Mouse (Mus musculus) forebrain, embryonic 10.5 days (tissue): ENCODE measurements around the gene Bag1. TPM values are rescaled to one million over a fixed set of nuclear protein-coding genes. Genes with fewer than 3 reads are reported as not detected.
"Not testable (repeated sequence)": the region's sequence is repeated elsewhere in the genome, so short reads cannot be mapped to it uniquely, and the experiment has no call there.

ENCODE experiments used
- DNase-seq: peaks from one replicate; pipeline ENCODE4 v3.0.0-alpha.2; 2017; ENCODE audit warnings: low spot score; ENCODE audit errors: extremely low spot score
- H3K27ac ChIP-seq: fragments of 300-500 bp; sonication (generic); 2 replicates; pipeline ENCODE4 v1.5.1; 2016; ENCODE audit warnings: mild to moderate bottlenecking
- H3K27me3 ChIP-seq: fragments of 300-500 bp; sonication (generic); 2 replicates; pipeline ENCODE4 v1.6.1; 2016; ENCODE audit warnings: mild to moderate bottlenecking; ENCODE audit not compliant: poor library complexity, severe bottlenecking
- H3K36me3 ChIP-seq: fragments of 300-500 bp; sonication (generic); replicated peaks from 2 replicates; pipeline ENCODE4 v1.6.1; 2016; ENCODE audit warnings: mild to moderate bottlenecking, moderate library complexity
- H3K4me1 ChIP-seq: fragments of 300-500 bp; sonication (generic); 2 replicates; pipeline ENCODE4 v1.6.1; 2016
- H3K4me3 ChIP-seq: fragments of 300-500 bp; sonication (generic); 2 replicates; pipeline ENCODE4 v1.5.1; 2016; ENCODE audit warnings: mild to moderate bottlenecking, moderate library complexity
- H3K9me3 ChIP-seq: fragments of 300-500 bp; sonication (generic); 2 replicates; pipeline ENCODE4 v1.6.1; 2016; ENCODE audit warnings: mild to moderate bottlenecking, moderate library complexity
- WGBS: fragments of 180-500 bp; shearing (Covaris S2); methylation state at CpG from one replicate; pipeline ENCODE4 v1.1.7; 2016; 5-methylcytosine and 5-hydroxymethylcytosine counted together
- polyA plus RNA-seq: library from polyadenylated mRNA; unstranded; fragments of >200 nt; fragmentation: Nextera tagmentation; extraction: Ambion mirVana; gene quantifications from 2 replicates; pipeline ENCODE4 v1.2.1, GENCODE M21; 2016

Gene Bag1
- polyA plus RNA-seq, 1 experiment from 2014 or later = 185 TPM

GRCm38 (mm10) chr4:40969161-40969560 lies 21.1 kb upstream of the Bag1 start:
- H3K36me3 ChIP-seq = peaks cover 45% of the 10 kb centered on the region
- H3K9me3 ChIP-seq = no peaks in the 10 kb centered on the region
- H3K27ac ChIP-seq = no peak overlapping the region
- H3K27me3 ChIP-seq = no peaks in the 10 kb centered on the region
- 85% methylated on average over 4 of the region's 4 CpGs for WGBS
- H3K4me3 ChIP-seq = no peak overlapping the region; the same call in 1 of the 2 replicates
- DNase-seq = no peak
- peaks cover 19% of the 10 kb centered on the region for H3K4me1 ChIP-seq

GRCm38 (mm10) chr4:40963536-40963935 lies 15.4 kb upstream of the Bag1 start:
- peaks cover 94% of the 10 kb centered on the region for H3K36me3 ChIP-seq

GRCm38 (mm10) chr4:40955942-40956341 lies 7.8 kb upstream of the Bag1 start:
- WGBS = 91% methylated on average over 6 of the region's 6 CpGs
- Histone ChIP-seq H3K27ac (no peak overlapping the region), H3K4me3 (no peak overlapping the region), H3K9me3 (no peaks in the 10 kb centered on the region), H3K4me1 (no peaks in the 10 kb centered on the region), H3K36me3 (peaks cover 97% of the 10 kb centered on the region), H3K27me3 (no peaks in the 10 kb centered on the region)
- no peak for DNase-seq

More at GRCm38 (mm10) chr4:40963536-40963935, 15.4 kb upstream of the Bag1 start:
- H3K4me3 ChIP-seq = no peak overlapping the region
- no peaks in the 10 kb centered on the region for H3K4me1 ChIP-seq
- H3K27me3 ChIP-seq = no peaks in the 10 kb centered on the region
- WGBS = 93% methylated on average over 3 of the region's 3 CpGs
- DNase-seq = no peak
- H3K9me3 ChIP-seq = no peaks in the 10 kb centered on the region
- H3K27ac ChIP-seq = no peak overlapping the region

- Histone ChIP-seq H3K4me1 (peaks cover 10% of the 10 kb centered on the region), H3K4me3 (no peak overlapping the region), H3K27ac (no peak overlapping the region), H3K27me3 (no peaks in the 10 kb centered on the region), H3K36me3 (peaks cover 83% of the 10 kb centered on the region), H3K9me3 (no peaks in the 10 kb centered on the region)
- no peak for DNase-seq
- 97% methylated on average over 1 of the region's 1 CpGs for WGBS
These were observed 5.4 kb upstream of the Bag1 start for GRCm38 (mm10) chr4:40953521-40953920.

- Histone ChIP-seq H3K36me3 (peaks cover 64% of the 10 kb centered on the region), H3K27me3 (no peaks in the 10 kb centered on the region), H3K27ac (peak overlapping the region; percentile 93), H3K4me3 (peak overlapping the region; percentile 91), H3K9me3 (no peaks in the 10 kb centered on the region), H3K4me1 (peaks cover 24% of the 10 kb centered on the region)
- DNase-seq = no peak
- under 1% methylated on average over 40 of the region's 40 CpGs for WGBS
These were observed 432 bp downstream of the Bag1 start for GRCm38 (mm10) chr4:40947565-40948159.

GRCm38 (mm10) chr4:40946516-40947121 lies 1.5 kb downstream of the Bag1 start:
- H3K36me3 ChIP-seq = peaks cover 64% of the 10 kb centered on the region
- DNase-seq = no peak
- H3K4me3 ChIP-seq = peak overlapping the region; percentile 91
- no peaks in the 10 kb centered on the region for H3K9me3 ChIP-seq
- no peaks in the 10 kb centered on the region for H3K27me3 ChIP-seq
- H3K4me1 ChIP-seq = peaks cover 24% of the 10 kb centered on the region
- WGBS = 88% methylated on average over 7 of the region's 7 CpGs
- H3K27ac ChIP-seq = 0 out of 2 replicates have a peak overlapping the region, but pooled peaks have one; percentile 93

- Histone ChIP-seq H3K4me3 (no peak overlapping the region), H3K27me3 (no peaks in the 10 kb centered on the region), H3K27ac (no peak overlapping the region), H3K9me3 (peaks cover 11% of the 10 kb centered on the region), H3K4me1 (peaks cover 14% of the 10 kb centered on the region), H3K36me3 (peaks cover 76% of the 10 kb centered on the region)
- WGBS = 96% methylated on average over 5 of the region's 5 CpGs
- no peak for DNase-seq
These were observed 4.4 kb downstream of the Bag1 start for GRCm38 (mm10) chr4:40943651-40944050.

- Histone ChIP-seq H3K36me3 (peaks cover 98% of the 10 kb centered on the region), H3K27ac (no peak overlapping the region), H3K9me3 (peaks cover 11% of the 10 kb centered on the region), H3K4me3 (no peak overlapping the region), H3K27me3 (no peaks in the 10 kb centered on the region), H3K4me1 (no peaks in the 10 kb centered on the region)
- WGBS = 95% methylated on average over 5 of the region's 5 CpGs
- no peak for DNase-seq
These were observed 9.3 kb downstream of the Bag1 start for GRCm38 (mm10) chr4:40938793-40939192.

- H3K27ac ChIP-seq = no peak overlapping the region
- no peak overlapping the region for H3K4me3 ChIP-seq
- WGBS = 94% methylated on average over 9 of the region's 9 CpGs
- H3K9me3 ChIP-seq = peaks cover 11% of the 10 kb centered on the region
- no peaks in the 10 kb centered on the region for H3K4me1 ChIP-seq
- no peak for DNase-seq
- H3K36me3 ChIP-seq = peaks cover 92% of the 10 kb centered on the region
- no peaks in the 10 kb centered on the region for H3K27me3 ChIP-seq
These were observed 11.8 kb downstream of the Bag1 start for GRCm38 (mm10) chr4:40936175-40936839.

- H3K4me1 ChIP-seq, H3K4me3 ChIP-seq, H3K27ac ChIP-seq, DNase-seq, H3K9me3 ChIP-seq, H3K27me3 ChIP-seq: not testable (repeated sequence)
- peaks cover 73% of the 10 kb centered on the region for H3K36me3 ChIP-seq
- 85% methylated on average over 3 of the region's 3 CpGs for WGBS
These were observed 13.7 kb downstream of the Bag1 start for GRCm38 (mm10) chr4:40934369-40934768.

GRCm38 (mm10) chr4:40933694-40934093 lies 14.4 kb downstream of the Bag1 start:
- 94% methylated on average over 5 of the region's 5 CpGs for WGBS
- H3K4me3 ChIP-seq = no peak overlapping the region

GRCm38 (mm10) chr4:40929046-40929445 lies 19.0 kb downstream of the Bag1 start:
- 89% methylated on average over 7 of the region's 7 CpGs for WGBS
- peaks cover 22% of the 10 kb centered on the region for H3K36me3 ChIP-seq
- H3K27me3 ChIP-seq = no peaks in the 10 kb centered on the region
- no peaks in the 10 kb centered on the region for H3K4me1 ChIP-seq
- H3K27ac ChIP-seq = no peak overlapping the region
- H3K4me3 ChIP-seq = no peak overlapping the region
- no peaks in the 10 kb centered on the region for H3K9me3 ChIP-seq
- no peak for DNase-seq

More at GRCm38 (mm10) chr4:40933694-40934093, 14.4 kb downstream of the Bag1 start:
- Histone ChIP-seq H3K27ac (no peak overlapping the region), H3K36me3 (peaks cover 66% of the 10 kb centered on the region), H3K27me3 (no peaks in the 10 kb centered on the region), H3K9me3 (no peaks in the 10 kb centered on the region), H3K4me1 (no peaks in the 10 kb centered on the region)
- DNase-seq = no peak

- H3K27me3 ChIP-seq = no peaks in the 10 kb centered on the region
- H3K9me3 ChIP-seq = no peaks in the 10 kb centered on the region
- 48% methylated on average over 3 of the region's 3 CpGs for WGBS
- no peaks in the 10 kb centered on the region for H3K36me3 ChIP-seq
- no peak overlapping the region for H3K4me3 ChIP-seq
- DNase-seq = no peak
- no peaks in the 10 kb centered on the region for H3K4me1 ChIP-seq
- no peak overlapping the region for H3K27ac ChIP-seq
These were observed 22.5 kb downstream of the Bag1 start for GRCm38 (mm10) chr4:40925568-40925967.
